Mouse (Mus musculus) lung, embryonic 14.5 days (tissue): Measurements from ENCODE around the gene Senp1. TPM values are rescaled to one million over a fixed set of nuclear protein-coding genes. Genes with fewer than 3 reads are reported as not detected.

ENCODE experiments used
- ATAC-seq: fragments of 200-750 bp; cut with Nextera tagmentation; 2 replicates; pipeline ENCODE4 v1.8.0; 2017; ENCODE audit warnings: mild to moderate bottlenecking, moderate TSS enrichment, moderate library complexity; ENCODE audit not compliant: insufficient read depth
- DNase-seq: peaks from one replicate; pipeline ENCODE4 v3.0.0-alpha.2; 2015
- H3K27ac ChIP-seq: fragments of 300-500 bp; sonication (generic); 2 replicates; pipeline ENCODE4 v1.5.1; 2014; ENCODE audit warnings: low read depth, mild to moderate bottlenecking, moderate library complexity
- H3K27me3 ChIP-seq: fragments of 300-500 bp; sonication (generic); 2 replicates; pipeline ENCODE4 v1.6.1; 2014; ENCODE audit warnings: low read length, control low read depth; ENCODE audit not compliant: insufficient read depth
- H3K36me3 ChIP-seq: fragments of 300-500 bp; sonication (generic); 2 replicates; pipeline ENCODE4 v1.6.1; 2014; ENCODE audit warnings: control low read depth; ENCODE audit not compliant: insufficient read depth
- H3K4me1 ChIP-seq: fragments of 300-500 bp; sonication (generic); 2 replicates; pipeline ENCODE4 v1.6.1; 2014; ENCODE audit warnings: antibody characterized with exemption, control low read depth; ENCODE audit not compliant: insufficient read depth
- H3K4me2 ChIP-seq: fragments of 300-500 bp; sonication (generic); 2 replicates; pipeline ENCODE4 v1.6.1; 2014; ENCODE audit warnings: mild to moderate bottlenecking
- H3K4me3 ChIP-seq: fragments of 300-500 bp; sonication (generic); 2 replicates; pipeline ENCODE4 v1.5.1; 2014; ENCODE audit warnings: low read depth, low read length
- H3K9ac ChIP-seq: fragments of 300-500 bp; sonication (generic); 2 replicates; pipeline ENCODE4 v1.6.1; 2014
- H3K9me3 ChIP-seq: fragments of 300-500 bp; sonication (generic); 2 replicates; pipeline ENCODE4 v1.6.1; 2016; ENCODE audit warnings: low read depth, low read length, control low read depth
- CTCF ChIP-seq: IDR thresholded peaks from 2 replicates; pipeline ENCODE4 v1.5.1; 2016; ENCODE audit warnings: antibody characterized with exemption, low read depth
- WGBS: fragments of 180-500 bp; shearing (Covaris S2); extraction: QIAGEN DNeasy Blood & Tissue Kit; methylation state at CpG from one replicate; pipeline ENCODE4 v1.1.7; 2014; 5-methylcytosine and 5-hydroxymethylcytosine counted together
- polyA plus RNA-seq: library from polyadenylated mRNA; unstranded; fragments of >200 nt; fragmentation: Nextera tagmentation; extraction: Ambion mirVana; gene quantifications from 2 replicates; pipeline ENCODE4 v1.2.1, GENCODE M21; 2014

The Senp1 gene
- polyA plus RNA-seq, 1 experiment from 2014 or later, result 37.8 TPM

DNA sequence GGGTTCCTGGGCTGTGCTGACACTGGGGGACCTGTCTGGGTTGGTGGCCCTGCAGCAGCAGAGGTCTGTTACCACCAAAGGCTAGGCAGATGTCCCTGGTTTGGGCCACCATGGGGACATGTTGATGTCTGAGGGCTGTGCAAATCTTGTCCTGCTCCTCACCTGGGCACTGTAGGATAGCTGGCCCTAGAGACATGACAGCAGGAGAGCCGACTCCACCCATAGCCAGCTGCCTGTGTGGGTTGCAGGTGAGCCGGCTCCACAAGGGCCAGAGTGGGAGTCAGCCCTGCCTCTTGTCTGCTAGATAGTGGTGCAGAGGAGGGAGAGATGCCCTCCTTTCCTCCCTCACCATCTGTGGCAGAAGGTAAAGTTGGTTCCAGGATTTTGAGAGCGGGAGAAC lies 23.2 kb downstream of the Senp1 start:
- Histone ChIP-seq H3K27me3 (no peaks in the 10 kb centered on the region), H3K4me2 (no peak overlapping the region), H3K36me3 (peaks cover 71% of the 10 kb centered on the region), H3K9ac (no peak overlapping the region), H3K9me3 (no peaks in the 10 kb centered on the region), H3K27ac (no peak overlapping the region), H3K4me1 (no peaks in the 10 kb centered on the region), H3K4me3 (no peak overlapping the region)
- no peak for TF ChIP-seq CTCF
- ATAC-seq (no peak), DNase-seq (no peak)
- 78% methylated on average over 3 of the region's 3 CpGs for WGBS

DNA sequence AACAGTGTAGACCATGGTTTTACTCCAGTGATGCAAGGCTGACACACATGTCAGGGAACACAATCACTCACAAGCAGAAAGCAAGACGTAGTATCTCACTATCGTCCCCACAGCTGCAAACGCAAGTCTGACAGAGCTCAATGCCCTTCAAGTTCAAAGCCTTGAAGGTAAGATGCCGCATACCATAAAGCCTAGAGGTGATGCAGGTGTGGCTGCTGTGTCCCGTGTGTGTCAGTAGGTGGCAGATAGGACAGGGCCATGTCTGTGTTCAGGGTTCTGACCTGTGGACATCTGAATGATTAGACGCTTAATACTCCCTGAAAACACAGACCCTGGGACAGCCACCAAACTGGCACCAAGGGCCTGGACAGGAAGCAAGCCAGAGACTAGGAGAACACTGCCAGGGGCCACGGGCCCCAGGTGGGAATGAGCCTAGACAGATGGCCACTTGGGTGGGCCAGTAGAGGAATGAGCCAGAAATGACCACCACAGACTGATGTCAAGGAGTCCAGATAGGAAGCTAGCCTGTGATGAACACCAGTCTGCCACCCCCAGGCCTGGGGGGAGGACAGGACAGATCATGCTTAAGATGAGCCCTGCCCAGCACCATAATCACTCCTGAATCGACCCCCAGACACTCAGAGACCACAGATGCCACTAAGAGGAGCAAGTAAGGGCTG lies 23.8 kb downstream of the Senp1 start:
- DNase-seq, result no peak

DNA sequence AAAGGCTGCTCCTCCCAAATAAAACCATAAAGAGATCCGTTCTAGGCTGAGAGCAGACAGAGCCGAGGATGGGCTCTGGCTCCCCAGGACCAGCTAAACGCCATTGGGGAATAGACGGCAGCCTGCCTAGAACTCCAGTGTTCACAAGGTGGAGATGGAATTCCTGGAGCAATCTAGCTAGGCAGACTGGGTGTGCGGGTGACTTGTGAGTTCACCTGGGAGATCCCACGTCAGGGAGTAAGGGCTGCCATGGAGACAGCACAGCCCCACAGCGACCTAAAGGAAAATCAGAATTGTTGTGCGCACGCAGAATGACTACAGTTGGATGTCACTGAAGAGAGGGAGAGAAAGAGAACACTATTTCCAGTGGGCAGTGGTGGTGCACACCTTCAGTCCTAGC lies 25.0 kb downstream of the Senp1 start:
- no peak for ATAC-seq
- no peak overlapping the region for H3K4me2 ChIP-seq
- peaks cover 69% of the 10 kb centered on the region for H3K36me3 ChIP-seq
- H3K4me1 ChIP-seq, result no peaks in the 10 kb centered on the region
- H3K9ac ChIP-seq, result no peak overlapping the region
- no peak overlapping the region for H3K27ac ChIP-seq
- no peak for DNase-seq
- no peak for TF ChIP-seq CTCF
- H3K27me3 ChIP-seq, result no peaks in the 10 kb centered on the region
- no peaks in the 10 kb centered on the region for H3K9me3 ChIP-seq
- 86% methylated on average over 9 of the region's 9 CpGs for WGBS
- H3K4me3 ChIP-seq, result no peak overlapping the region

More for the DNA sequence above, 23.8 kb downstream of the Senp1 start:
- Histone ChIP-seq H3K9me3 (no peaks in the 10 kb centered on the region), H3K36me3 (peaks cover 70% of the 10 kb centered on the region), H3K4me3 (no peak overlapping the region), H3K4me1 (no peaks in the 10 kb centered on the region), H3K27me3 (no peaks in the 10 kb centered on the region), H3K27ac (no peak overlapping the region), H3K4me2 (no peak overlapping the region), H3K9ac (no peak overlapping the region)
- no peak for TF ChIP-seq CTCF
- WGBS, result 84% methylated on average over 8 of the region's 8 CpGs
- ATAC-seq, result no peak

DNA sequence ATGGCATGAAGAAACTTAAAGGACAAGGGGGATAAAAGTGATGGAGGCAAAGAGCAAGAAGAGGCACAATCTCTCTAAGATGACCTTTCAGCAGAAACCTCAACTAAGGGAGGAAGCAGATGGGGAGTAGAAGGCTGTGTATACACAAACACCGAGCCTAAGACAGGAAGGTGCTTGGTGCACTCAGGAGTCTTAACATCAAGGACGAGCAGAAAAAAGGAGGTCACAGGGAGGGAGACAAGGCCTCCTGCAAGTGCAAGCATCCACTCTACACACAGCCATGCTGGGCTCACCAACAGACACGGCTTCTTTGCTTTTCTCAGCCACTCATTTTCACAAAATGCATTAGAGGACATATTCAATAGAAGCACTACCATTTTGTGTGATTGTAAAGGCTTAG lies 26.1 kb downstream of the Senp1 start:
- no peaks in the 10 kb centered on the region for H3K9me3 ChIP-seq
- H3K4me3 ChIP-seq, result no peak overlapping the region
- peaks cover 76% of the 10 kb centered on the region for H3K36me3 ChIP-seq
- 47% methylated on average over 3 of the region's 3 CpGs for WGBS
- ATAC-seq, result no peak
- no peak overlapping the region for H3K27ac ChIP-seq
- H3K4me1 ChIP-seq, result no peaks in the 10 kb centered on the region
- DNase-seq, result no peak
- no peak overlapping the region for H3K9ac ChIP-seq
- no peaks in the 10 kb centered on the region for H3K27me3 ChIP-seq
- H3K4me2 ChIP-seq, result no peak overlapping the region
- TF ChIP-seq CTCF, result no peak

DNA sequence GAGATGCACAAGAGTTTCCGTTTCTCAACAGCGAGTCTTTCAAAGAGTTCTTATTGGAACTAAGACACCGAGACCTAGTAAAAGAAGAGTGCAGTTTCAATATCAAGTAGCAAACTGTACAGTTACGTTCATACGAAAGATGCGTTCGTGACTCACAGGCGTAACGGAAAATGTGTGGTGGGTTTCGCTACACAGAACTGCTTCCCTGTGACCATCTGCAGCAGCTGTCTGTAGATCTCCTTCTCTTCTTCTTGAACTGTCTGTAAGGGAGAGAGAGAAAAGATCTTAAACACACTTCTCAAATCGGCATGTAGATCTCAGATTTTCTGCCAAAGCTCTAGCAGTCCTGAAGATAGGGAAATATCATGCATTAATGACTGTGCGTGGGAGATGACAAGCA lies 26.9 kb downstream of the Senp1 start:
- H3K9me3 ChIP-seq, result no peaks in the 10 kb centered on the region
- H3K9ac ChIP-seq, result no peak overlapping the region
- no peak for DNase-seq
- peaks cover 78% of the 10 kb centered on the region for H3K36me3 ChIP-seq
- no peak for ATAC-seq
- no peak overlapping the region for H3K4me2 ChIP-seq
- TF ChIP-seq CTCF, result no peak
- no peaks in the 10 kb centered on the region for H3K27me3 ChIP-seq
- WGBS, result 95% methylated on average over 12 of the region's 12 CpGs
- H3K4me3 ChIP-seq, result no peak overlapping the region
- no peaks in the 10 kb centered on the region for H3K4me1 ChIP-seq
- H3K27ac ChIP-seq, result no peak overlapping the region

DNA sequence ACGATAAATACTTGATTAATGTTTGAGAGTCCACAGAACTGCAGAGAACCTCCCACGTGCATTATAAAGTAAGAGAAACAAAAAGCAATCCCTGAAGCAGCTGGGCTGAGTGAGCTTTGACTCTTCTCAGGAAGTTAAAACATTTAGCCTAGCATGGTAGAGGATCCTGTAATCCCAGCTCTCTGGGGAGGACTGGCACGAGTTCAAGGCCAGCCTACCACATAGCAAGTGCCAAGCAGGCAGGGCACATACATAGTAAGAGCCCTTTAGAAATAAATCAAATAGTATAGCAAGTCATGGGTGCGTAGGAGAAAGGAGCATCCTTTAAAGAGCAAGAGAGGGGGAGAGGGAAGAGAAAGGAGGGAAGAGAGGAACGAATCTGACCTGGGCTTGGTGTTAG lies 27.7 kb downstream of the Senp1 start:
- Histone ChIP-seq H3K27ac (no peak overlapping the region), H3K4me1 (no peaks in the 10 kb centered on the region), H3K9ac (no peak overlapping the region), H3K9me3 (no peaks in the 10 kb centered on the region), H3K36me3 (peaks cover 80% of the 10 kb centered on the region), H3K4me3 (no peak overlapping the region), H3K4me2 (no peak overlapping the region), H3K27me3 (no peaks in the 10 kb centered on the region)
- TF ChIP-seq CTCF, result no peak
- ATAC-seq (no peak), DNase-seq (no peak)
- WGBS, result 85% methylated on average over 5 of the region's 5 CpGs

DNA sequence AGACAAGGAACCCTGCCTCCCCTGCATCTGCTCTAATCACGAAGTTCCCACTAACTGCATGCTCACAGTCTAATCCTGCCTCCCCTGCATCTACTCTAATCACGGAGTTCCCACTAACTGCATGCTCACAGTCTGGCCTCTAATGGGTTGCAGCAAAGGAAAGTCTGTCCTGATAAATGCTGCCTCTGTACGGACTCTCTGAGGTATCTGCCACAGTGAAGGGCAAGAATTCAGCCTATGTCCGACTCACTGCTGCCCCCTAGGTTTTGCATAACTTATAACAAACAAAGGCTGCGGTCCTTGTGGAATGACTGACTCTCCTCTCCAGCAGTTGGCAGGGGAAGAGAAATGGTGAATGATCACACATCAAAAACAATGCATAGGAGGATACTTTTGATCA lies 38.3 kb downstream of the Senp1 start:
- Histone ChIP-seq H3K9me3 (no peaks in the 10 kb centered on the region), H3K4me3 (no peak overlapping the region), H3K4me2 (no peak overlapping the region), H3K27me3 (no peaks in the 10 kb centered on the region), H3K4me1 (no peaks in the 10 kb centered on the region), H3K27ac (no peak overlapping the region), H3K36me3 (peaks cover 69% of the 10 kb centered on the region), H3K9ac (no peak overlapping the region)
- WGBS, result 29% methylated on average over 5 of the region's 5 CpGs
- ATAC-seq (peak; percentile 28; the same call in 1 of the 2 replicates), DNase-seq (peak; percentile 82)
- peak; percentile 77 for TF ChIP-seq CTCF
